Mouse (Mus musculus): ENCODE data around the gene Slit1.

The Slit1 gene

DNA sequence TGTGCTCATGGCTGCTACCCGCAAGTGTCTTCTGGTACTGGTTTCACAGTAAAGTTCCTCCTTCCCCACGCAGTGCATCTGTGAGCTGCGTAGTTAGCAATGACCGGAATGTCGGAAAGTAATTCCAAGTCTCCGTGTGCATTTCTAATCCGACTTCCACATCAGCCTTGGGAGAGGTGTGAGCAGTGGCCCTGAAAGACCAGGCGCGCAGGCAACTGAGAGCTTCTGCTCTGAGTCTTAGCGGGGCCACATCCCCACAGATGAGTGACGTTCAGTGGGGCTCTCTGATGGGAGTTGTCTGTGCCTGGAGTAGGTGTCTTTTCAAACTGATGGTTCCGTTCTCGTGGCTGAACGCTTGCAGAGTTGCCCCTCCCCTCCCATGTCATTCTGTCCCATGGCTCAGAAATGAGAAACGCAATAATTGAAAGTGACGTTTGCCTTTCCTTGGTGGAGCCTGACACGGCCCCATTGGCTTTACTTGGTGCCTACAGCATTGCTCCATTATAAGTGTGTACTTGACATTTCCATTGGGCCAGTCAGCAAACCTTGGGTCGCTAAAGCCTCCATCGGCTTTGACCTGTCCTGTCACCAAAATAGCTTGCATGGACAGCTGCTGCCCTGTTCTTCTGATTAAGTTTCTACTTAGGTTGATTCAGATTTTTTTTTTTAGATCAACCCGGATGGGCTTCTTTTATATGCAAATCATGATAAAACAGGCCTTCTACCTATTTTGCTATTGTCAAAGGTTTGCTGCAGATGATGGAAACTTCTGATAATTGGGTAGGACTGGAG is 155.8 kb downstream of the Slit1 start:
- no peak for DNase-seq

DNA sequence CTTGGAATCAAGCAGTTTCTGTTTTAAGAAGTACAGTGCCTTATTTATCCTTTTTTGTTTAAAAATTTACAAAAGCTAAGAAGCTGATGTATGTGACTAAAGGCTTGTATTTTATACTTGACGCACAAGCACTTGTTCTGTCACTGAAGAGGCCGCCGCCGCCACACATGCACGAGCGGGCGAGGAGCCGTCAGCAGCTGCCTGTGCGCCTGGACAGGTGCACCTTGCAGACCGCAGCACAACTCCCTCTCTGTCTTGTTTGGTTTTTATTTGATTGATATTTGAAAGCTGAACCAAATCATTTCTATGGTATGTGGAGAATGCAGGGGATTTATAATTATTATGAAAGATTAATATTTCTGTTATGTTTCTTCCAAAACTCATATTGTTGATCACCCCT is 156.7 kb downstream of the Slit1 start:
- DNase-seq, result no peak

DNA sequence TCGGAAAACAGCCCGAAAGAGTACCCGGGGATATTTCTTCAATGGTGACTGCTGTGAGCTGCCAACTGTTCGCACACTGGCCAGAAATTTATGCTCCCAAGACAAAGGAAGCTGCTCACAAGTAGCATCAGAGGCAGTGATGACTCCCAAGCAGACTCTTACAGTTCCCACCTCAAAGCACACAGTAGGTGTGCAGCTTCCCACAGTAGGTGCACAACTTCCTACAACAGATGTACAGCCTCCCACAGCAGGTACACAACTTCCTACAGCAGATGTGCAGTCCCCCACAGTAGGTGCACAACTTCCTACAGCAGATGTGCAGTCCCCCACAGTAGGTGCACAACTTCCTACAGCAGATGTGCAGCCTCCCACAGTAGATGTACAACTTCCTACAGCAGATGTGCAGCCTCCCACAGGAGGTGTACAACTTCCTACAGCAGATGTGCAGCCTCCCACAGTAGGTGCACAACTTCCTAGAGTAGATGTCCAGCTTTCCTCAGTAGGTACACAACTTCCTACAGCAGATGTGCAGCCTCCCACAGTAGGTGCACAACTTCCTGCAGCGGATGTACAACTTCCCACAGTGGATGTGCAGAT is 160.4 kb downstream of the Slit1 start:
- DNase-seq, result no peak

DNA sequence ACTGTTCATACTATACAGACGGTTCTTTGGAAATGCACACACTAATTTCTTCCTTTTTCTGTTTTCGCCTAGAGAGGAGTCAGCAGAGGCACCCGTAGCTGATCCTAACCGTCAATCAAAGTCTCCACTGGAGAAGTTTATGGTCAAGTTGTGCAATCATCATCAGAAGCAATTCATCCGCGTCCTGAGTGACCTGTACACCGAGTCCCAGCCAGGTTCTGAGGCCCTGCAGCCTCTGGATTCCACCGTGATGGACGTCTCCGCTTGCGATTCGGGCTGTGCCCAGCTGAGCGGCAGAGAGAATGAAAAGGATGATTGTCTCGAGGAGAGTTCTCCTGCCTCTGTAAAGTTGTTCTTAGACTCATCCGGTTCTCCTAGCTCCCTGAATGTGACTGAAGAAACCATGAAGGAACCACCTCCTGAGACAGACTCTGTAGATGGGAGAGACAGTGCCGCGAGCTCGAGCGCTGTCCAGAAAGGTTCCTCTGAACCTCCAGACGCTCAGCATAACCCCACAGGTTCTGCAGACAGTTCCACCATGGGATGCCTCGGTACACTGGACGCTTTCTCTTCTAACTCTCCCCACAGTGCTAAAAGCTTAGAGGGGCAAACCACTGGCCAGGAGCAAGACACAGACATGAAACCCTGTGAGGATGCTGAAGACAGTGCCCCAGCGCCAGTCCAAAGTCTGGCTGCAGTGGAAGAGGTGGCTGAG is 161.6 kb downstream of the Slit1 start, which contains the start of gene Gm340:
Gene Gm340, plus strand, starts transcription at position 665 of the 715 bp plus-strand sequence.
- no peak for DNase-seq

DNA sequence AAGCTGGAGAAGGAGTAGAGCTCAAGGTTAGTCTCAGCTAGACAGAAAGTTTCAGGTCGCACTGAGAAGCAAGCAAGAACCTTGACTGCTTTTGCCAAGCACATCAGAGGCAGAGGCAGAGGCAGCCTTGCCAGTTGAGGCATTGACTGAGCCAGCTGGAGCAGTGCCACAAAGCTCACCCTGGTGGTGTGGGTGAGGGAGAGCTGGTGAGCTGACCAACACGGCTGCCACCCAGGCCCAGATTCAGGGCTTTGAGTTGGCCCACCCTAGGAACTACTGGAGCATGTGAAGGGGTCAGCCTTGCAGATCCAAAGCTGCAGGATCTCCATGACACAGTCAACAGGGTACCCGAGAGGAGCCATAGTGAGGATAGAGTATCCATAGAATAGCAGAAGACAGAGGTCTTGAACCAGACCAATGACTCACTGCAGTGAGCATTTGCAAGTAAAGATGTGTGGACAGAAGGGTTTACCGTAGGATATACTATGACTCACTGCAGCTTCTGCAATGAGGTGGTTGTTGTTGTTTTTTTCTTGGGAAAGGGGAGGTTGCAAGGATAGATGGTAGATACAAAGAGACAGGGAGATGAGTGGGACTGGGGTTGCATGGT is 164.0 kb downstream of the Slit1 start:
- DNase-seq, result no peak

DNA sequence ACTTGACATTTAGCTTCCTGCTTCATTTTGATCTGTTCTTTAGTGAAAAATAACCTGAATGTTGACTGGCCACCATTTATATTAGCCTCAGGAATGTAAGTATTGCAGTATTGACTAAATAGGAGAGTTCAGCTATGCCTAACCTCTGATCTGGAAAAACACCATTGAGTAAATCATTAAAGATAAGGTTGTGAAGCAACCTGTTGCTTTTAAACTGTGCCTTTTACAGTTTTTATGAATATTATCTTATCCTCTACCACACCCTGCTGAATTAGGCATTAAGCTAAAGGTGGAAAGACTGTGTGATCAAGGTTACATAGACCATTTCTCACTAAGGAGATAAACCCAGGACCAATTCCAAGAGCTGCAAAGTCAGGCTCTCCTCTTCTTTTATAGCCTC is 165.9 kb downstream of the Slit1 start:
- DNase-seq, result no peak

DNA sequence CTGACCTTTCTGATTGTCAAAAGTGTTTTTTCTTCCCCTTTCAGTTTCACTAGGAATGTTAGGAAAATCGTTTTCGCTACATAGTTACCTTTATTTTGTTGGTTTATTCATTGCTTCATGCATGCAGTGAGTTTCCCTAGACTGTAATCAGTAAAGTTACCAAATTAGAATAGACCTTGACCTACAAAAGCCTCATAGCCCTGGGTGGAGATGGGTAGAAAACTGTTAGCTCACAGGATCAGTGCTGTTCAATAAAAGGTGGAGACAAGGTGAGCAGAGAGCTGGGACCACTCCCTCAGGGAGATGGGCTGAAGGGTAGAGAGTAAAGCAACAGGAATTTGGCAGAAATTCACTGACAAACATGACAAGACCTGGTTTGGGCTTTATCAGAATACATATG is 169.8 kb downstream of the Slit1 start:
- DNase-seq, result no peak

DNA sequence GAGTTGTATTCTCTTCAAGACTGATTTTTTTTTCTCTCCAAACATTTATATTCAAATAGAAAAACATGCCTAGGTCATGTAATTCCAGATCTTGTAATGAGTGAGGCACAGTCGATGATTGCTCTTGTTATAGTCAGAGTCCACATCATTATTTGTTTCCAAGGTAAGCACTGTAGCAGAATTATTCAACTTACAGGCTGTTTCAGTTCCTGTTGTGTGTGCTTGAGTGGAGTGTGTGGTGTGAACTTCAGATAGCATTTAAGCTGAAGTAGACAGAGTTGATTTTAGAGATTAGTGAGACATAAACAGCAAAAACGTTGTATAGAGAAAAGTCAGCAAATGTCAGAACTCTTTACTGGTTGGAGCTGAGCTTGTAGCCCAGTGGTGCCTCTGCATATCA is 174.7 kb downstream of the Slit1 start:
- DNase-seq, result no peak

DNA sequence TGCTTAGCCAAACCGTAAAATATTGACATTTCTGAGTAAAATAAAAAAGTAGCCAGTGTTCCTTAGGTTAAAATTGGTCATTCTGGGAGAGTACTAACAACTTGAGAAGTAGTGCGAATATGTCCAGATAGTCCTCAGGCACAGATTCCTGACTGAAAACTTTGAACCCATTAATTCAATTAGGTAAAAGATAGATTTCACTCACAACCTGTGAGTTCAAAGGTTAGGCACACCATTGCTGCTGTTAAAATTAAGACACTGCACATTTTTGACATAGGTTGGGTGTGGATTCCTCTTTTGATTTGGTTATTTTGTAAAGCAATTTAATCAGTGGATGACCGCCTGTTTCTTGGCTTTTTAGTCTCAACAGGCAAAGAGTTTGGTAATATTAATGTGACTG is 182.6 kb downstream of the Slit1 start:
- DNase-seq, result no peak

DNA sequence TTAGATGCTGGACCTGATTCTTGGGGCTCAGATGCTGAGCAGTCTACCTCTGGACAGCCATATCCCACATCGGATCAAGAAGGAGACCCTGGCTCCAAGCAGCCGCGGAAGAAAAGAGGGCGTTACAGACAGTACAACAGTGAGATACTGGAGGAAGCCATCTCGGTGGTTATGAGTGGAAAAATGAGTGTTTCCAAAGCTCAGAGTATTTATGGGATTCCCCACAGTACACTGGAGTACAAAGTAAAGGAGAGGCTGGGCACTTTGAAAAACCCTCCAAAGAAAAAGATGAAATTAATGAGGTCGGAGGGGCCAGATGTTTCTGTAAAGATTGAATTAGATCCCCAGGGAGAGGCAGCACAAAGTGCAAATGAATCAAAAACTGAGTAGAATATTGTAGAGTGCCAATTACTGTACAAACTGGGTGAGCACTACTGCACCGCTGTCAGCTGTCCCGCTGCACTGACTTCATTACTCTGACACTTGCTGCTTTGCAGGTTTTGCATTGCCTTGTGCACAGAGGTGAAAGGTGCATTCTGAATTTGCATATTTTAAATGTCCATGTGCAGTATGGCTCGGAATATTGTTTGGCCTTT is 184.5 kb downstream of the Slit1 start:
- no peak for DNase-seq

DNA sequence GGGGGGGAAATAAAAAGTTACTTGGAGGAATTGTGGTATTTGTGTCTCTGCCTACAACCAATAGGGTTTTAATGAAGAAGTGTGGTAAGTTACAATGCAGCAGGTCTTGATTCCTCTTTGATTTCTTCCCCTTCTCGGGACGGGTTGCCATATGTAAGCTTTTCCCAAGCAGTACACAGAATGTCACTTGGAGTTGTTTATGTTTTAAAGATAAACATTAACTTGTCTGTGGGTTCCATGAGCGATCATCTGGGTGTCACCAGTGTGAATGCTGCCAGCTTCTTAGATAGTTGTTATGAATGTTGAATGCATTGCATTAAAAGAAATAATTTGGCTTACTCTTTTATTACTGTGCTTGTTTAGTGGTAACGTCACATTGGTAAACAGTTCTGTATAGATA is 186.0 kb downstream of the Slit1 start:
- no peak for DNase-seq

DNA sequence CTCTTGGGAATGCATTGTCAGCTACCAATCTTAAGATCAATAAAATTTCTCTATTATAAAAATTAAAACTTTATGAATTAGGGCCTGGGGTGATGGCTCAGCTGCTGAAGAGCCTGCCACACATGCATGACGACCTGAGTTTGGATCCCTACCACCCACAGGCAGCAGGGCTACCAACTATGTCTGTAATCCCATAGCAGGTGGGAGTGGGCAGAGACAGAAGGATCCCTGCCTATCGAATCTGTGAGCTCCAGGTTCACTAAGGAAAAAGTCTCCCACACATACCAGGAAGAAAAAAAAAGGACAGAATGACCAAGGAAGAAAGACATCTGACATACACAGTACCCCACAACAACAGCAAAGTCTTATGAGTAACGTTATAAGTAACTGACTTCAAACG is 186.5 kb downstream of the Slit1 start:
- DNase-seq, result no peak
